Mouse (Mus musculus) testis, adult 2 months (tissue): ENCODE measurements around the gene Cd8a. TPM values are rescaled to one million over a fixed set of nuclear protein-coding genes. Genes with fewer than 3 reads are reported as not detected.

ENCODE experiments used
- H3K27ac ChIP-seq: fragments of 200-500 bp; 2 replicates; pipeline ENCODE4 v1.5.1; 2012; ENCODE audit warnings: low read depth, low read length; ENCODE audit not compliant: control insufficient read depth, insufficient read depth
- H3K27me3 ChIP-seq: fragments of 200-500 bp; 2 replicates; pipeline ENCODE4 v1.6.1; 2012; ENCODE audit warnings: mild to moderate bottlenecking, low read length, moderate library complexity; ENCODE audit not compliant: control insufficient read depth, insufficient read depth
- H3K36me3 ChIP-seq: fragments of 200-500 bp; 2 replicates; pipeline ENCODE4 v1.6.1; 2012; ENCODE audit warnings: mild to moderate bottlenecking, low read length; ENCODE audit not compliant: control insufficient read depth, insufficient read depth
- H3K4me1 ChIP-seq: fragments of 200-500 bp; 2 replicates; pipeline ENCODE4 v1.6.1; 2012; ENCODE audit warnings: low read length; ENCODE audit not compliant: control insufficient read depth, insufficient read depth
- H3K4me3 ChIP-seq: fragments of 200-500 bp; 2 replicates; pipeline ENCODE4 v1.5.1; 2012; ENCODE audit warnings: low read depth, mild to moderate bottlenecking, low read length, moderate library complexity, mixed read lengths; ENCODE audit not compliant: control insufficient read depth
- CTCF ChIP-seq: fragments of 200-500 bp; IDR thresholded peaks from 2 replicates; pipeline ENCODE4 v1.5.1; 2012; ENCODE audit warnings: low read depth, mild to moderate bottlenecking, inconsistent platforms, low read length, moderate library complexity; ENCODE audit not compliant: control insufficient read depth, insufficient read depth, insufficient replicate concordance
- POLR2A ChIP-seq: fragments of 200-500 bp; IDR thresholded peaks from 2 replicates; pipeline ENCODE4 v1.6.1; 2012; ENCODE audit warnings: low read depth, mild to moderate bottlenecking, inconsistent platforms, low read length, moderate library complexity; ENCODE audit not compliant: control insufficient read depth
- polyA plus RNA-seq: library from polyadenylated mRNA; depleted of rRNA; stranded (reverse); fragments of >200 nt; gene quantifications from 2 replicates; pipeline ENCODE4 v1.2.3, GENCODE M21; 2012; rRNA removed

Gene Cd8a
- polyA plus RNA-seq, 1 experiment = 0.02 TPM

GRCm38 (mm10) chr6:71423116-71423515 lies 49.9 kb downstream of the Cd8a start:
- TF ChIP-seq CTCF (no peak), POLR2A (no peak)
- H3K36me3 ChIP-seq = no peaks in the 10 kb centered on the region
- no peaks in the 10 kb centered on the region for H3K27me3 ChIP-seq
- no peak overlapping the region for H3K27ac ChIP-seq
- H3K4me3 ChIP-seq = no peak overlapping the region
- H3K4me1 ChIP-seq = no peaks in the 10 kb centered on the region

GRCm38 (mm10) chr6:71425681-71426080 lies 52.5 kb downstream of the Cd8a start:
- no peak for TF ChIP-seq CTCF
- TF ChIP-seq POLR2A = no peak
- Histone ChIP-seq H3K4me3 (no peak overlapping the region), H3K4me1 (no peaks in the 10 kb centered on the region), H3K27ac (no peak overlapping the region), H3K36me3 (no peaks in the 10 kb centered on the region), H3K27me3 (no peaks in the 10 kb centered on the region)

GRCm38 (mm10) chr6:71427996-71428725 lies 54.9 kb downstream of the Cd8a start:
- Histone ChIP-seq H3K27ac (no peak overlapping the region), H3K27me3 (no peaks in the 10 kb centered on the region), H3K4me1 (no peaks in the 10 kb centered on the region), H3K36me3 (no peaks in the 10 kb centered on the region), H3K4me3 (no peak overlapping the region)
- TF ChIP-seq CTCF = no peak
- no peak for TF ChIP-seq POLR2A

Other genes starting within 250 kb of the Cd8a start
- 3.2 and 4.0 TPM in 2 replicates for gene Thnsl2, start 229.0 kb upstream of the Cd8a start, polyA plus RNA-seq
- 0.31 and 0.56 TPM in 2 replicates for gene Fabp1, start 173.6 kb upstream of the Cd8a start, polyA plus RNA-seq
- gene Krcc1, start 101.8 kb upstream of the Cd8a start, polyA plus RNA-seq = 20.5 and 24.4 TPM in 2 replicates
- 4.9 and 5.4 TPM in 2 replicates for gene Smyd1, start 51.2 kb upstream of the Cd8a start, polyA plus RNA-seq
- gene Cd8b1, start 50.6 kb upstream of the Cd8a start, polyA plus RNA-seq = 2.0 TPM in 2 replicates
- 8.9 and 11.0 TPM in 2 replicates for gene Rmnd5a, start 67.2 kb downstream of the Cd8a start, polyA plus RNA-seq
- gene Rnf103, start 120.5 kb downstream of the Cd8a start, polyA plus RNA-seq = 4.0 and 4.1 TPM in 2 replicates
- gene Chmp3, start 170.4 kb downstream of the Cd8a start, polyA plus RNA-seq = 20.7 and 25.0 TPM in 2 replicates